ENCODE assay signal across 1 mouse cellular context in the genomic region with DNA sequence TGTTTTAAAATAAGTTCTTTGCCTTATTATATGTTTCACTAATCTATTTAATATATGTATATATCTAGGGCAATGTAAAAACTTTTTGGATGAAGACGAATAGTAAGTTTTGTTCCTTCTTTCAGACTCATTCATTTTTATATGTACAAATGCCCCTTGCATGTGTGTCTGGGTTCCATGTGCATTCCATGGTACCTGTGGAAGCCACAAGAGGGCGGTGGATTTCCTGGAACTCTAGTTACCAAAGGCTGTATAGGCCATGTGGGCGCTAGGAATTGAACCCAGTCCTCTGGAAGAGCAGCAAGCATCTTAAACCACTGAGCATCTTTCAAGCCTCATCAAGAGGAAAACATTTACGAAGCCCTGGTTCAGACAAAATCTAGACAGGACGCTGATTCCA.
A peak's percentile ranks its signal among the peaks of the same experiment; 100 is the strongest.
TF ChIP-seq lines count a peak whose summit lies in the region.

No protein-coding gene starts in this region.

TF ChIP-seq in MEL, 35 proteins besides CTCF, POLR2A, EP300 and RAD21:
- TF ChIP-seq KAT2A (conservative IDR thresholded peaks at IDR 0.05; ENCODE audit: low read depth, low read length) = no peak
- no peak for TF ChIP-seq GATA1 (IDR thresholded peaks at IDR 0.05; ENCODE audit: low read depth, low read length)
- TF ChIP-seq NELFE (IDR thresholded peaks at IDR 0.05; ENCODE audit: low read depth, low read length) = no peak
- no peak for TF ChIP-seq GABPA (IDR thresholded peaks at IDR 0.05; ENCODE audit: low read depth, low read length)
- TF ChIP-seq MYC (IDR thresholded peaks at IDR 0.05; ENCODE audit: low read depth, low read length) = 0 out of 2 replicates have a peak, but pooled peaks have one; percentile 16
- TF ChIP-seq SMC3 (IDR thresholded peaks at IDR 0.05; ENCODE audit: low read depth, low read length) = peak; percentile 55
TF ChIP-seq in MEL: peak in this region for 2.
